Mouse (Mus musculus) midbrain, embryonic 10.5 days (tissue): Measurements from ENCODE around the gene Pbrm1. TPM values are rescaled to one million over a fixed set of nuclear protein-coding genes. Genes with fewer than 3 reads are reported as not detected.
A peak's percentile ranks its signal among the peaks of the same experiment; 100 is the strongest.

Source experiments
- DNase-seq: peaks from one replicate; pipeline ENCODE4 v3.0.0-alpha.2; 2017; ENCODE audit warnings: low spot score
- H3K27ac ChIP-seq: fragments of 300-500 bp; sonication (generic); replicated peaks from 2 replicates; pipeline ENCODE4 v1.5.1; 2016; ENCODE audit warnings: mild to moderate bottlenecking
- H3K27me3 ChIP-seq: fragments of 300-500 bp; sonication (generic); 2 replicates; pipeline ENCODE4 v1.6.1; 2016; ENCODE audit warnings: low read depth, mild to moderate bottlenecking; ENCODE audit not compliant: poor library complexity, severe bottlenecking
- H3K36me3 ChIP-seq: fragments of 300-500 bp; sonication (generic); 2 replicates; pipeline ENCODE4 v1.6.1; 2016; ENCODE audit warnings: mild to moderate bottlenecking, moderate library complexity
- H3K4me1 ChIP-seq: fragments of 300-500 bp; sonication (generic); 2 replicates; pipeline ENCODE4 v1.6.1; 2016
- H3K4me3 ChIP-seq: fragments of 300-500 bp; sonication (generic); 2 replicates; pipeline ENCODE4 v1.5.1; 2016; ENCODE audit warnings: mild to moderate bottlenecking, moderate library complexity
- H3K9me3 ChIP-seq: fragments of 300-500 bp; sonication (generic); replicated peaks from 2 replicates; pipeline ENCODE4 v1.6.1; 2016; ENCODE audit warnings: mild to moderate bottlenecking
- WGBS: fragments of 180-500 bp; shearing (Covaris S2); methylation state at CpG from one replicate; pipeline ENCODE4 v1.1.7; 2016; 5-methylcytosine and 5-hydroxymethylcytosine counted together
- polyA plus RNA-seq: library from polyadenylated mRNA; unstranded; fragments of >200 nt; fragmentation: Nextera tagmentation; extraction: Ambion mirVana; gene quantifications from 2 replicates; pipeline ENCODE4 v1.2.1, GENCODE M21; 2016

Pbrm1 gene
- polyA plus RNA-seq, 1 experiment from 2014 or later, result 158 TPM

DNA sequence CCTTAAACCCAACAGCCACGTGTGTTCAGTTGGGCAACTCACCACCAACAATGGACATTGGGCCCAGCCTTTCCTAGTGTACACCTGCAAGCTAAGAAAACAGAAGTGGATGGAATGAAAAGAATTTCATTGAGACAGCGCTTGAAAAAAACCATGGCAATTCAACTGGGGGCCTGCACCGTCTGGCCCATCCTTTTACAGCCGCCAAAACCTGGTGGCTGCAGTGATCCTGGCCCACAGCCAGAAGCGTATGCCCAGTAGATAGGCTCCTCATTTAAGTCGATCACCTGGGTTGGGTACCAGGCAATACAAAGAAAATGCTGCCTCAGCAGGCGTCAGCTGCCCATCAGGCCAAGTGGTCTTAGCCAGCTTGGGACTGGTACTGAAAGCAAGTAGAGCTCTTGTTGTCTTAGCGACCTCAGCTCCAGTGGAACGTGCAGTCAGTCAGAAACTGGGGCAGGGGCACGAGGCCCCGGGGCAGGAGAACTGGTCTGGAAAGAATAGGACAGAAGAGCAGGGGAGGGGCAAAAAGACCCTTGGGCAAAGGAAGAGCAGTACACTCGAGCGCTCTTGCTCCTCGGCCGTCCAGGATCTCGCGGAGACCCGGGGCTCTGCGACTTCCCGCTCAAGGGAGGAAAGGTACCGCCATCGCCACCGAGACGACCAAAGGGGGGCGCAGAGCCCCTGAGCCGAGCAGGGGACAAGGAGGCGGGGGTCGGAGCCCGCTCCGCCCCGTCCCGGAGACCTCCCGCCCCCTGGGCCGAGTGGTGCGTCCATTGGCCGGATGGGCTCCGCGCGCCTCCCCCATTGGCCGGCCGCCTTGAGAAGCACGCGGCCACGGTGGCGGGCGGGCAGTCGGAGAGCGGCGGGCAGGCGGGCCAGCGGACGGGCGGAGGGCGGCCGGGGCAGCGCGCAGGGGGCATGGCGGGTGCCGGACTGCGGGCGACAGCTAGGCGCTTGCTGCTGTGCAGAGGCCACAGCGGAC lies 111.6 kb downstream of the Pbrm1 start, which contains the start of gene Nt5dc2:
Nt5dc2 (plus strand) TSS at position 818 of the 985 bp plus-strand sequence.
- peak; percentile 95 for DNase-seq
- no peaks in the 10 kb centered on the region for H3K9me3 ChIP-seq
- H3K27me3 ChIP-seq, result no peaks in the 10 kb centered on the region
- WGBS, result 6% methylated on average over 53 of the region's 63 CpGs
- peak within 1 kb of the TSS; percentile 83 for H3K4me3 ChIP-seq
- H3K27ac ChIP-seq, result peak within 1 kb of the TSS; percentile 97
- peaks cover 42% of the 10 kb centered on the region for H3K36me3 ChIP-seq
- peaks cover 65% of the 10 kb centered on the region for H3K4me1 ChIP-seq

GRCm38 (mm10) chr14:31131272-31131821 lies 112.4 kb downstream of the Pbrm1 start:
- under 1% methylated on average over 43 of the region's 43 CpGs for WGBS
- peak overlapping the region; percentile 83 for H3K4me3 ChIP-seq
- H3K27me3 ChIP-seq, result no peaks in the 10 kb centered on the region
- H3K9me3 ChIP-seq, result no peaks in the 10 kb centered on the region
- peak overlapping the region; percentile 97 for H3K27ac ChIP-seq
- H3K4me1 ChIP-seq, result peaks cover 60% of the 10 kb centered on the region
- H3K36me3 ChIP-seq, result peaks cover 42% of the 10 kb centered on the region
- DNase-seq, result peak; percentile 57

DNA sequence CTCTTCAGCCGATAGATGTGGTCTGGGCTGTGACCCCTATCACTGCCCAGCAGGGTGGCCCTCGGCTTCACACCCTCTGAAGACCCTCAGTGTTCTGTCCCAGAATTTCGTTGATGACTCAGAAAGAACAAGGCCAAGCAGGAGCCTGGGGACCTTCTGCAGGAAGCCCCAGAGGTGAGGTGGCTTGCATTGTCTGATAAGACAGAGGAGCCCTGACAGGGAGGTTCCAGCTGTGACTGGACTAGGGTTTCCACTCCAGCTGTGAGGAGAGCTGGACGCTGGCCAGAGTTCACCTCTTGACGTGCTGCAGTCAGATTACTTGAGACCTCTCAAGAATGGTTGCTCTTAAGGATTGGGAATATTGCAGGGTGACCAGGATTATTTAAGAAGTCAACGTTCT lies 113.1 kb downstream of the Pbrm1 start:
- H3K27me3 ChIP-seq, result no peaks in the 10 kb centered on the region
- 19% methylated on average over 6 of the region's 6 CpGs for WGBS
- H3K9me3 ChIP-seq, result no peaks in the 10 kb centered on the region
- H3K27ac ChIP-seq, result peak overlapping the region; percentile 97
- H3K4me1 ChIP-seq, result peaks cover 53% of the 10 kb centered on the region
- DNase-seq, result peak; percentile 37
- peaks cover 46% of the 10 kb centered on the region for H3K36me3 ChIP-seq
- peak overlapping the region; percentile 83 for H3K4me3 ChIP-seq

GRCm38 (mm10) chr14:31132491-31132975 lies 113.6 kb downstream of the Pbrm1 start:
- no peaks in the 10 kb centered on the region for H3K9me3 ChIP-seq
- WGBS, result 85% methylated on average over 7 of the region's 7 CpGs
- H3K36me3 ChIP-seq, result peaks cover 51% of the 10 kb centered on the region
- H3K4me3 ChIP-seq, result peak overlapping the region; percentile 83
- DNase-seq, result no peak
- peaks cover 50% of the 10 kb centered on the region for H3K4me1 ChIP-seq
- H3K27me3 ChIP-seq, result no peaks in the 10 kb centered on the region
- H3K27ac ChIP-seq, result peak overlapping the region; percentile 97

- H3K4me3 ChIP-seq, result peak overlapping the region; percentile 83
- peaks cover 50% of the 10 kb centered on the region for H3K4me1 ChIP-seq
- 86% methylated on average over 11 of the region's 11 CpGs for WGBS
- peak overlapping the region; percentile 15; the same call in 1 of the 2 replicates for H3K27ac ChIP-seq
- H3K36me3 ChIP-seq, result peaks cover 57% of the 10 kb centered on the region
- no peaks in the 10 kb centered on the region for H3K9me3 ChIP-seq
- no peaks in the 10 kb centered on the region for H3K27me3 ChIP-seq
- no peak for DNase-seq
These were observed 114.2 kb downstream of the Pbrm1 start for GRCm38 (mm10) chr14:31133023-31133665.

GRCm38 (mm10) chr14:31134015-31135000 lies 115.4 kb downstream of the Pbrm1 start:
- 91% methylated on average over 25 of the region's 25 CpGs for WGBS
- peaks cover 44% of the 10 kb centered on the region for H3K4me1 ChIP-seq
- H3K4me3 ChIP-seq, result no peak overlapping the region
- peaks cover 69% of the 10 kb centered on the region for H3K36me3 ChIP-seq
- H3K9me3 ChIP-seq, result no peaks in the 10 kb centered on the region
- H3K27ac ChIP-seq, result 0 out of 2 replicates have a peak overlapping the region, but pooled peaks have one; percentile 18
- H3K27me3 ChIP-seq, result no peaks in the 10 kb centered on the region
- no peak for DNase-seq

- Histone ChIP-seq H3K4me3 (no peak overlapping the region), H3K36me3 (peaks cover 83% of the 10 kb centered on the region)
These were observed 116.8 kb downstream of the Pbrm1 start for GRCm38 (mm10) chr14:31135495-31136410.

GRCm38 (mm10) chr14:31136411-31137280 lies 117.7 kb downstream of the Pbrm1 start:
- Histone ChIP-seq H3K27ac (no peak overlapping the region), H3K4me1 (peaks cover 27% of the 10 kb centered on the region), H3K4me3 (no peak overlapping the region), H3K36me3 (peaks cover 92% of the 10 kb centered on the region), H3K27me3 (no peaks in the 10 kb centered on the region), H3K9me3 (no peaks in the 10 kb centered on the region)
- WGBS, result 95% methylated on average over 26 of the region's 26 CpGs
- DNase-seq, result no peak

More at GRCm38 (mm10) chr14:31135495-31136410, 116.8 kb downstream of the Pbrm1 start:
- 95% methylated on average over 34 of the region's 34 CpGs for WGBS
- H3K4me1 ChIP-seq, result peaks cover 30% of the 10 kb centered on the region
- H3K27me3 ChIP-seq, result no peaks in the 10 kb centered on the region
- no peak for DNase-seq
- H3K9me3 ChIP-seq, result no peaks in the 10 kb centered on the region
- H3K27ac ChIP-seq, result no peak overlapping the region

DNA sequence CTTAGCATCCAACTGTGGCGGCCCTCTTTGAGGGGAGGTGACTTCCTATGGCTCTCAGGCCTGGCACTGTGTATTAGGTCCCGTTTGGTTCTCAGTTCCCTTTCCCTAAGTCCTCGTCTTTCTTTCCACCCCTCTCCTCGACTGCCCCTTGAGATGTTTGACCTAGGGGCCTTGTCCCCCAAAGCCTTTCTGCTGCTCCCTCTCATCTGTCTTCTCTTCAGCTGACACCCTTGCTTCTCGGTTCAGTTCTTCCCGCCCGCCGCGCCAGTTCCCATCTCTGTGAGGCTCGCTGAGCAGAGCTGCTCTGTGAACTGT lies 118.3 kb downstream of the Pbrm1 start:
- Histone ChIP-seq H3K27me3 (no peaks in the 10 kb centered on the region), H3K27ac (no peak overlapping the region), H3K36me3 (peaks cover 98% of the 10 kb centered on the region), H3K4me1 (peaks cover 21% of the 10 kb centered on the region), H3K9me3 (no peaks in the 10 kb centered on the region), H3K4me3 (no peak overlapping the region)
- DNase-seq, result no peak
- WGBS, result 93% methylated on average over 10 of the region's 10 CpGs

DNA sequence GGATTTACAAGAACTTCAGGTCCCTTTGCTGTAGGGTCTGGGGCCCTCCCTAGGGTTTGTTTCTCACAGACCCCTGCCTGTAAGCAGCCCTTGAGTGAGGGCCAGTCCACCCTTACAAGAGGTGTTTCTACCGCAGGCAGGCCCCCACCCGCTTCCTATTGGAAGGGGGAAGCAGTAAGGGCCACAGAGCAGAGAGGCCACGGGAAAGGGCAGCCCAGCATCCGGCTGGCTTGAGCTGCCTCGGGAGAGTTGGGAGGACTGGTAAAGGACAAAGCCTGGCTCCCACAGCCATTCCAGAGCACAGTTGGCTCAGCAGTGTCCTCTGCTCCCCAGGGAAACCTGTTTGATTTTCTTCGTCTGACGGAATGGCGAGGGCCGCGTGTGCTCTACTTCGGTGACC lies 118.9 kb downstream of the Pbrm1 start:
- Histone ChIP-seq H3K9me3 (no peaks in the 10 kb centered on the region), H3K36me3 (peaks cover 100% of the 10 kb centered on the region), H3K4me1 (peaks cover 16% of the 10 kb centered on the region), H3K27me3 (no peaks in the 10 kb centered on the region), H3K4me3 (no peak overlapping the region), H3K27ac (no peak overlapping the region)
- WGBS, result 84% methylated on average over 11 of the region's 11 CpGs
- no peak for DNase-seq
